ENCODE assay signal across 20 mouse cellular contexts in the genomic region with DNA sequence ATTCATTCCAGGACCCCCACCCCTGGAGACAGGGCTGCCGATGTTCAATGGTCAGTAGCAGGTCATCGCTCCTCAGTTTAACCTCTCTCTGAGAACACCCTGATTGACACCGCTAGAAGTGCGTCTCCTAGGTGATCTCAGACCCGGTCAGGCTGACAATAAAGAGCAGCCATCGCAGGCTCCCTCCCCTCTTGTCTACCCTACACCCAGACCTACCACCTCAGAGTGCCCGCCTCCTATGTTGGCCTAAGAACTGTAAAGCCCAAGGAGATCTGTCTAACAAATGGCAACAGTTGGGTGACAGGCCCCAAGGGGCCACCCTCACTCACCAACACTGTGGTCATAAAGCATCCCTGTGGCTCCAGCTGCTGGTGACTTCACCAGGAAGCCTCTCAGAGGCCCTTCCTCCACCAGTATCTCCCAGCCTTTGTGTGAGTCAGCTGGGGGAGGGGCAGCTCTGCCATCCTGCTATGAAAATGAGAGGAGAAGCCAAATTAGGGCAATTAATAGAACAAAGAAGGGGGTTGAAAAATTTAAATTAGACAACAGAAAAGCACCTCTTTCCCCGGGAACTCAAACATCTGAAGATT.
A peak's percentile ranks its signal among the peaks of the same experiment; 100 is the strongest.
DNase-seq lines count a peak whose midpoint lies in the region; ATAC-seq lines count a peak whose summit lies in the region.
"Had no signal": no experiment of that assay in that cellular context is flagged by ENCODE, and none has a peak within 500 bp of the region (broad histone marks: within the 10 kb centered on the region; RNA-seq: fewer than 3 reads in every experiment).

No protein-coding gene starts in this region.

- no peaks in the 10 kb centered on the region for H3K9me3 ChIP-seq in midbrain, embryonic 14.5 days (ENCODE audit: control insufficient read depth, low read length)
- no peaks in the 10 kb centered on the region for H3K9me3 ChIP-seq in midbrain, embryonic 15.5 days
- H3K9me3 ChIP-seq in forebrain, embryonic 12.5 days = 0 out of 2 replicates have a peak, but pooled peaks cover 4% of the 10 kb centered on the region
- H3K9me3 ChIP-seq: heart, embryonic 15.5 days; limb, embryonic 15.5 days had no signal

- peak; percentile 3 for DNase-seq in CD4-positive, CD25-positive, alpha-beta regulatory T cell, adult 2 months (ENCODE audit: low read depth, low spot score)
- DNase-seq in midbrain, embryonic 14.5 days = peak; percentile 21
- peak; percentile 48 for DNase-seq in retina, embryonic 14.5 days (ENCODE audit: low spot score)
- no peak for DNase-seq in thymus, postnatal 10 days (ENCODE audit: low spot score in 2 of 2)
- no peak for DNase-seq in ovary, postnatal 10 days (ENCODE audit: low spot score)
- DNase-seq: adrenal gland, postnatal 10 days; cerebellum, adult 18-20 months; gastrocnemius, postnatal 14 days; heart, adult 2 months; lung, postnatal 14 days; thymus, adult 18-20 months had no signal

- H3K27me3 ChIP-seq in midbrain, embryonic 14.5 days (ENCODE audit: control insufficient read depth, insufficient read depth, low read length) = no peaks in the 10 kb centered on the region
- H3K27me3 ChIP-seq in midbrain, embryonic 15.5 days (replicated peaks) = no peaks in the 10 kb centered on the region
- peaks cover 3% of the 10 kb centered on the region; the same call in 1 of the 2 replicates for H3K27me3 ChIP-seq in forebrain, embryonic 12.5 days
- H3K27me3 ChIP-seq: CH12.LX; heart, embryonic 15.5 days; limb, embryonic 15.5 days; liver, embryonic 15.5 days had no signal

- no peak overlapping the region for H3K4me2 ChIP-seq in midbrain, embryonic 14.5 days (ENCODE audit: low read length)
- H3K4me2 ChIP-seq in midbrain, embryonic 15.5 days = no peak overlapping the region
- no peak overlapping the region for H3K4me2 ChIP-seq in forebrain, embryonic 12.5 days
- H3K4me2 ChIP-seq: heart, embryonic 15.5 days; limb, embryonic 15.5 days; liver, embryonic 15.5 days had no signal

- no peak for ATAC-seq in CD4-positive, CD25-positive, alpha-beta regulatory T cell, adult 4 months
- ATAC-seq in midbrain, embryonic 14.5 days (ENCODE audit: low FRiP score, low TSS enrichment) = no peak
- no peak for ATAC-seq in midbrain, embryonic 15.5 days (replicated peaks)
- ATAC-seq in forebrain, embryonic 12.5 days (ENCODE audit: low FRiP score) = peak; percentile 57
- ATAC-seq: hindbrain, postnatal 0 days; intestine, postnatal 0 days had no signal

- no peak overlapping the region for H3K27ac ChIP-seq in midbrain, embryonic 14.5 days (replicated peaks; ENCODE audit: low read depth, low read length)
- no peak overlapping the region for H3K27ac ChIP-seq in midbrain, embryonic 15.5 days
- H3K27ac ChIP-seq in forebrain, embryonic 12.5 days = no peak overlapping the region
- H3K27ac ChIP-seq: heart, adult 2 months; heart, embryonic 15.5 days; hindbrain, postnatal 0 days; limb, embryonic 15.5 days; liver, embryonic 15.5 days had no signal

- 90% methylated on average over 8 of the region's 8 CpGs for WGBS in midbrain, embryonic 14.5 days
- WGBS in midbrain, embryonic 15.5 days = 89% methylated on average over 8 of the region's 8 CpGs
- 81% methylated on average over 8 of the region's 8 CpGs for WGBS in forebrain, embryonic 12.5 days

- no peaks in the 10 kb centered on the region for H3K4me1 ChIP-seq in midbrain, embryonic 14.5 days (ENCODE audit: control insufficient read depth, insufficient read depth, low read length)
- no peaks in the 10 kb centered on the region for H3K4me1 ChIP-seq in midbrain, embryonic 15.5 days
- H3K4me1 ChIP-seq in forebrain, embryonic 12.5 days = no peaks in the 10 kb centered on the region; the same call in 1 of the 2 replicates
- H3K4me1 ChIP-seq: heart, embryonic 15.5 days; limb, embryonic 15.5 days; liver, embryonic 15.5 days had no signal

- H3K4me3 ChIP-seq in midbrain, embryonic 14.5 days (replicated peaks; ENCODE audit: low read depth, low read length) = no peak overlapping the region
- no peak overlapping the region for H3K4me3 ChIP-seq in midbrain, embryonic 15.5 days
- no peak overlapping the region for H3K4me3 ChIP-seq in forebrain, embryonic 12.5 days (replicated peaks)
- H3K4me3 ChIP-seq: heart, adult 2 months; heart, embryonic 15.5 days; limb, embryonic 15.5 days; liver, embryonic 15.5 days had no signal

- H3K36me3 ChIP-seq in midbrain, embryonic 14.5 days (ENCODE audit: control insufficient read depth, insufficient read depth, low read length) = no peaks in the 10 kb centered on the region
- no peaks in the 10 kb centered on the region for H3K36me3 ChIP-seq in midbrain, embryonic 15.5 days (replicated peaks)
- no peaks in the 10 kb centered on the region for H3K36me3 ChIP-seq in forebrain, embryonic 12.5 days (replicated peaks)
- H3K36me3 ChIP-seq: heart, embryonic 15.5 days; limb, embryonic 15.5 days; liver, embryonic 15.5 days had no signal

- H3K9ac ChIP-seq in midbrain, embryonic 14.5 days (replicated peaks; ENCODE audit: low read length) = no peak overlapping the region
- no peak overlapping the region for H3K9ac ChIP-seq in midbrain, embryonic 15.5 days
- H3K9ac ChIP-seq in forebrain, embryonic 12.5 days = no peak overlapping the region
- H3K9ac ChIP-seq: heart, embryonic 15.5 days; limb, embryonic 15.5 days; liver, embryonic 15.5 days had no signal

Comparison
In these comparisons a context has a peak if more than half of its experiments do, and no peak if none do; other contexts are left out.
1. DNase-seq: peak in CD4-positive, CD25-positive, alpha-beta regulatory T cell, adult 2 months (single experiment), midbrain, embryonic 14.5 days (single experiment) and retina, embryonic 14.5 days (single experiment); none in thymus, postnatal 10 days (0 of 2) and ovary, postnatal 10 days (single experiment).